Mouse (Mus musculus) right cerebral cortex, postnatal 36 days (tissue): ENCODE data around the gene Astn2.

ENCODE experiments used
- DNase-seq, 2 experiments: peaks; one replicate each; pipeline ENCODE4 v3.0.0; 2022; ENCODE audit warnings: low spot score in 2 of 2, mixed read lengths in 1 of 2

The Astn2 gene

GRCm38 (mm10) chr4:65972395-65972794 lies 432.0 kb downstream of the Astn2 start:
- no peak for DNase-seq

- DNase-seq: no peak
These were observed 435.1 kb downstream of the Astn2 start for GRCm38 (mm10) chr4:65969318-65969717.

GRCm38 (mm10) chr4:65964604-65965003 lies 439.8 kb downstream of the Astn2 start:
- DNase-seq: peak in 1 of 2 experiments; percentile 15

- no peak for DNase-seq
These were observed 445.1 kb downstream of the Astn2 start for GRCm38 (mm10) chr4:65959188-65959759.

GRCm38 (mm10) chr4:65958369-65959187 lies 445.8 kb downstream of the Astn2 start:
- DNase-seq: no peak

GRCm38 (mm10) chr4:65951918-65952317 lies 452.5 kb downstream of the Astn2 start:
- no peak for DNase-seq

- no peak for DNase-seq
These were observed 457.2 kb downstream of the Astn2 start for GRCm38 (mm10) chr4:65947141-65947649.

GRCm38 (mm10) chr4:65946021-65946420 lies 458.4 kb downstream of the Astn2 start:
- no peak for DNase-seq

GRCm38 (mm10) chr4:65930901-65931300 lies 473.5 kb downstream of the Astn2 start:
- DNase-seq: no peak

GRCm38 (mm10) chr4:65920294-65920693 lies 484.1 kb downstream of the Astn2 start:
- DNase-seq: no peak

GRCm38 (mm10) chr4:65916027-65917008 lies 488.1 kb downstream of the Astn2 start:
- DNase-seq: no peak

GRCm38 (mm10) chr4:65912247-65912942 lies 492.0 kb downstream of the Astn2 start:
- no peak for DNase-seq

GRCm38 (mm10) chr4:65907660-65908059 lies 496.8 kb downstream of the Astn2 start:
- no peak for DNase-seq

- no peak for DNase-seq
These were observed 499.4 kb downstream of the Astn2 start for GRCm38 (mm10) chr4:65904963-65905362.

- DNase-seq: no peak
These were observed 508.1 kb downstream of the Astn2 start for GRCm38 (mm10) chr4:65896092-65897027.

GRCm38 (mm10) chr4:65888332-65888993 lies 515.9 kb downstream of the Astn2 start:
- no peak for DNase-seq

- DNase-seq: no peak
These were observed 517.5 kb downstream of the Astn2 start for GRCm38 (mm10) chr4:65886862-65887261.

- DNase-seq: peak in 1 of 2 experiments; percentile 10
These were observed 518.5 kb downstream of the Astn2 start for GRCm38 (mm10) chr4:65885921-65886320.

- DNase-seq: no peak
These were observed 530.1 kb downstream of the Astn2 start for GRCm38 (mm10) chr4:65874236-65874781.
